Mouse (Mus musculus) cerebellum, postnatal 25 days (tissue): Measurements from ENCODE around the gene Ccl20.

Experiments used
- DNase-seq, 2 experiments: peaks; one replicate each; pipeline ENCODE4 v3.0.0; 2021; ENCODE audit warnings: mixed read lengths in 2 of 2

Gene Ccl20

GRCm38 (mm10) chr1:83116447-83117137 lies at the start of gene Ccl20:
Ccl20 (plus strand) TSS chr1:83116766.
- no peak for DNase-seq

- no peak for DNase-seq
Measured at GRCm38 (mm10) chr1:83067205-83067604, 49.4 kb upstream of the Ccl20 start.

- no peak for DNase-seq
Measured at GRCm38 (mm10) chr1:83075526-83076189, 40.9 kb upstream of the Ccl20 start.

- peak in 1 of 2 experiments; percentile 30 for DNase-seq
Measured at GRCm38 (mm10) chr1:83076190-83076917, 40.2 kb upstream of the Ccl20 start.

- DNase-seq: no peak
Measured at GRCm38 (mm10) chr1:83077016-83077415, 39.5 kb upstream of the Ccl20 start.

- DNase-seq: no peak
Measured at GRCm38 (mm10) chr1:83084790-83085189, 31.8 kb upstream of the Ccl20 start.

GRCm38 (mm10) chr1:83091268-83091667 lies 25.3 kb upstream of the Ccl20 start:
- DNase-seq: no peak

GRCm38 (mm10) chr1:83096935-83097334 lies 19.6 kb upstream of the Ccl20 start:
- DNase-seq: no peak

- no peak for DNase-seq
Measured at GRCm38 (mm10) chr1:83099160-83099559, 17.4 kb upstream of the Ccl20 start.

GRCm38 (mm10) chr1:83099580-83100137 lies 16.9 kb upstream of the Ccl20 start:
- DNase-seq: no peak

- peak in 1 of 2 experiments; percentile 3 for DNase-seq
Measured at GRCm38 (mm10) chr1:83101891-83102290, 14.7 kb upstream of the Ccl20 start.

- DNase-seq: no peak
Measured at GRCm38 (mm10) chr1:83105464-83105863, 11.1 kb upstream of the Ccl20 start.

GRCm38 (mm10) chr1:83107410-83107978 lies 9.1 kb upstream of the Ccl20 start:
- DNase-seq: no peak

GRCm38 (mm10) chr1:83110992-83111391 lies 5.6 kb upstream of the Ccl20 start:
- DNase-seq: no peak

- DNase-seq: no peak
Measured at GRCm38 (mm10) chr1:83111726-83112125, 4.8 kb upstream of the Ccl20 start.

- no peak for DNase-seq
Measured at GRCm38 (mm10) chr1:83117217-83117616, 651 bp downstream of the Ccl20 start.

- DNase-seq: no peak
Measured at GRCm38 (mm10) chr1:83117661-83118060, 1.1 kb downstream of the Ccl20 start.

GRCm38 (mm10) chr1:83119903-83120302 lies 3.3 kb downstream of the Ccl20 start:
- no peak for DNase-seq

GRCm38 (mm10) chr1:83120312-83120711 lies 3.7 kb downstream of the Ccl20 start:
- DNase-seq: no peak

- DNase-seq: no peak
Measured at GRCm38 (mm10) chr1:83123201-83123600, 6.6 kb downstream of the Ccl20 start.

- DNase-seq: no peak
Measured at GRCm38 (mm10) chr1:83135829-83136228, 19.3 kb downstream of the Ccl20 start.

GRCm38 (mm10) chr1:83137847-83138246 lies 21.3 kb downstream of the Ccl20 start:
- no peak for DNase-seq

GRCm38 (mm10) chr1:83138721-83139120 lies 22.2 kb downstream of the Ccl20 start:
- DNase-seq: no peak
